ENCODE assay signal across 24 mouse cellular contexts in the genomic region with DNA sequence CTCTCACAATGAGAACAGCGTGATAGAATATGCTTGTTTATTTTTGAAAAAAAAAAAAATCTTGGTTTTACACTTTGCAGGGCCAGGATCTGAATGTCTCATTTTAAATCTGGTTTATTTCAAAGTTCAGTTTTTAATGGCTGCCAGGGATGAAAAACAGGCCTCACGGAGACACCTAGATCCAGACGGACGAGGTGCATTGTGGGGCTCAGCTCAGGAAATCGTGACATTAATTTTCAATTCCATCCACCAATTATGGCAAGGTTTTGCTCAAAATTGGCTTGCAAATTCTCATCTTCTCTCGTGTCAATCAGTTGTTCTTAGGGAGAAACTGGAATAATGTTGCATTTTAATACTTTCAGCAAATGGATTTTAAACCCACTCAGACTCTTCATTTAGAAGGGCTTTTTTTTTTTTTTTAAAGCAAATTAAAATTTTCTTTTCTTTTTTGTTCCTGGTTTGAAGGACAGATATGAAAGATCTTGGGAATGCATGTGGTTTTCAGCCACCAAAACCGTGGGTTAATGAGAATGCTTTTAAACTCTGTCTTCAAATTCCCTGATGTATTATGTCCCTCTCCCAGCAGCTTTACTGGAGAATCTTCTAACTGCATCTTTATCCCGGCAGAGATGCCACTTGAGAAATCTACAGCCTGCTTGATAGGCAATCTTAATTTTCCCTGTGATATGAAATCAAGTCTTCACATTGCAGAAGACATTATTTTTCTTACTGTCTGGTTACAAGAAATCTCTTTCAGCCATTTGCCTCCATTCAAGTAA. TPM values are rescaled to one million over a fixed set of nuclear protein-coding genes. Genes with fewer than 3 reads are reported as not detected.
DNase-seq lines count a peak whose midpoint lies in the region; ATAC-seq lines count a peak whose summit lies in the region.
"Had no signal": no experiment of that assay in that cellular context is flagged by ENCODE, and none has a peak within 500 bp of the region (broad histone marks: within the 10 kb centered on the region; RNA-seq: fewer than 3 reads in every experiment).

No protein-coding gene starts in this region.

- 51% methylated on average over 8 of the region's 8 CpGs for WGBS in embryonic facial prominence, embryonic 12.5 days
- WGBS in limb, embryonic 11.5 days = 42% methylated on average over 8 of the region's 8 CpGs
- 74% methylated on average over 8 of the region's 8 CpGs for WGBS in hindbrain, embryonic 13.5 days

- no peak overlapping the region for H3K4me3 ChIP-seq in embryonic facial prominence, embryonic 12.5 days
- no peak overlapping the region for H3K4me3 ChIP-seq in limb, embryonic 11.5 days (ENCODE audit: low read depth, low read length)
- no peak overlapping the region for H3K4me3 ChIP-seq in hindbrain, embryonic 13.5 days
- H3K4me3 ChIP-seq: gastrocnemius, adult 2 months; liver, embryonic 15.5 days; lung, embryonic 15.5 days; megakaryocyte, embryonic 14.5 days had no signal

- no peak overlapping the region for H3K4me2 ChIP-seq in embryonic facial prominence, embryonic 12.5 days (replicated peaks)
- no peak overlapping the region for H3K4me2 ChIP-seq in limb, embryonic 11.5 days (ENCODE audit: low read depth, severe bottlenecking)
- no peak overlapping the region for H3K4me2 ChIP-seq in hindbrain, embryonic 13.5 days
- H3K4me2 ChIP-seq: hindbrain, embryonic 14.5 days; liver, embryonic 15.5 days; lung, embryonic 15.5 days had no signal

- peak overlapping the region; percentile 12; the same call in 1 of the 2 replicates for H3K27ac ChIP-seq in embryonic facial prominence, embryonic 12.5 days
- peak overlapping the region; percentile 57 for H3K27ac ChIP-seq in limb, embryonic 11.5 days (replicated peaks; ENCODE audit: low read depth, low read length)
- no peak overlapping the region for H3K27ac ChIP-seq in hindbrain, embryonic 13.5 days
- H3K27ac ChIP-seq: gastrocnemius, adult 2 months; hindbrain, embryonic 14.5 days; liver, embryonic 15.5 days; lung, embryonic 15.5 days had no signal

- no peaks in the 10 kb centered on the region for H3K9me3 ChIP-seq in embryonic facial prominence, embryonic 12.5 days
- no peaks in the 10 kb centered on the region for H3K9me3 ChIP-seq in limb, embryonic 11.5 days (ENCODE audit: control insufficient read depth, low read length)
- no peaks in the 10 kb centered on the region for H3K9me3 ChIP-seq in hindbrain, embryonic 13.5 days
- H3K9me3 ChIP-seq: liver, embryonic 15.5 days; lung, embryonic 15.5 days had no signal

- DNase-seq in layer of hippocampus, adult 18-20 months (ENCODE audit: low spot score in 2 of 2) = peak; percentile 23 to 51
- DNase-seq in layer of hippocampus, postnatal 10 days (ENCODE audit: low spot score in 2 of 2) = no peak
- peak; percentile 60 for DNase-seq in brain, adult 2 months (ENCODE audit: low read depth, low spot score)
- DNase-seq in limb, embryonic 11.5 days (ENCODE audit: low spot score) = no peak
- DNase-seq in neural tube, embryonic 10.5 days (ENCODE audit: extremely low spot score, low spot score) = no peak
- no peak for DNase-seq in kidney, adult 11 months
- DNase-seq: adrenal gland, postnatal 36 days; cerebellum, adult 18-20 months; cerebellum, postnatal 25 days; embryo, embryonic 11 days; gastrocnemius, adult 2 months; heart, postnatal 36 days; kidney, adult 8-10 months; kidney, postnatal 10 days; liver; lung, postnatal 36 days; thymus, adult 2 months had no signal

- no peak for ATAC-seq in embryonic facial prominence, embryonic 12.5 days (ENCODE audit: insufficient number of reproducible peaks, insufficient read depth, low FRiP score, low TSS enrichment)
- ATAC-seq in limb, embryonic 11.5 days (ENCODE audit: insufficient number of reproducible peaks, low FRiP score, low TSS enrichment, low read depth) = no peak
- ATAC-seq in hindbrain, embryonic 13.5 days (ENCODE audit: low FRiP score) = no peak

- H3K36me3 ChIP-seq in embryonic facial prominence, embryonic 12.5 days = no peaks in the 10 kb centered on the region
- no peaks in the 10 kb centered on the region for H3K36me3 ChIP-seq in limb, embryonic 11.5 days (ENCODE audit: control insufficient read depth, insufficient read depth, low read length)
- H3K36me3 ChIP-seq in hindbrain, embryonic 13.5 days = no peaks in the 10 kb centered on the region
- H3K36me3 ChIP-seq: liver, embryonic 15.5 days; lung, embryonic 15.5 days had no signal

- H3K27me3 ChIP-seq in embryonic facial prominence, embryonic 12.5 days = no peaks in the 10 kb centered on the region
- H3K27me3 ChIP-seq in limb, embryonic 11.5 days (ENCODE audit: control insufficient read depth, insufficient read depth, low read length) = no peaks in the 10 kb centered on the region
- H3K27me3 ChIP-seq in hindbrain, embryonic 13.5 days = no peaks in the 10 kb centered on the region
- H3K27me3 ChIP-seq: lung, embryonic 15.5 days had no signal

- H3K4me1 ChIP-seq in embryonic facial prominence, embryonic 12.5 days = peaks cover 7% of the 10 kb centered on the region; the same call in 1 of the 2 replicates
- peaks cover 8% of the 10 kb centered on the region; the same call in 1 of the 2 replicates for H3K4me1 ChIP-seq in limb, embryonic 11.5 days (ENCODE audit: control insufficient read depth, insufficient read depth, low read length)
- no peaks in the 10 kb centered on the region for H3K4me1 ChIP-seq in hindbrain, embryonic 13.5 days (replicated peaks)
- H3K4me1 ChIP-seq: liver, embryonic 15.5 days; lung, embryonic 15.5 days; megakaryocyte, embryonic 14.5 days had no signal

- H3K9ac ChIP-seq in embryonic facial prominence, embryonic 12.5 days = no peak overlapping the region
- no peak overlapping the region for H3K9ac ChIP-seq in limb, embryonic 11.5 days (ENCODE audit: low read length)
- H3K9ac ChIP-seq in hindbrain, embryonic 13.5 days = no peak overlapping the region
- H3K9ac ChIP-seq: hindbrain, embryonic 14.5 days; liver, embryonic 15.5 days; lung, embryonic 15.5 days had no signal

RNA-seq across cellular contexts. Expression of gene Tns4, which starts 8.1 kb away (rescaled TPM):
- under 1 TPM; 0.08 to 0.32 TPM for total RNA-seq in layer of hippocampus, adult 18-20 months (2021)
- under 1 TPM; 0.09 to 0.11 TPM for total RNA-seq in layer of hippocampus, postnatal 10 days (2021)
- 0.24 and 0.28 TPM in 2 replicates for polyA plus RNA-seq in embryonic facial prominence, embryonic 12.5 days (2016; fragmentation: Nextera tagmentation; extraction: Ambion mirVana)
- 1.2 and 1.6 TPM in 2 replicates for polyA plus RNA-seq in limb, embryonic 11.5 days (2014; fragmentation: Nextera tagmentation; extraction: Ambion mirVana)
- 0.17 and 0.19 TPM in 2 replicates for polyA plus RNA-seq in hindbrain, embryonic 13.5 days (2015; fragmentation: Nextera tagmentation; extraction: Ambion mirVana)

RNA-seq across cellular contexts. Expression of gene Igfbp4, which starts 56.1 kb away (rescaled TPM):
- 10 to 100 TPM; 74.6 to 94.0 TPM for total RNA-seq in layer of hippocampus, adult 18-20 months (2021)
- 10 to 100 TPM; 95.0 to 96.7 TPM for total RNA-seq in layer of hippocampus, postnatal 10 days (2021)
- polyA plus RNA-seq in embryonic facial prominence, embryonic 12.5 days (2016; fragmentation: Nextera tagmentation; extraction: Ambion mirVana) = 942 and 961 TPM in 2 replicates
- polyA plus RNA-seq in limb, embryonic 11.5 days (2014; fragmentation: Nextera tagmentation; extraction: Ambion mirVana) = 799 and 884 TPM in 2 replicates
- polyA plus RNA-seq in hindbrain, embryonic 13.5 days (2015; fragmentation: Nextera tagmentation; extraction: Ambion mirVana) = 194 and 196 TPM in 2 replicates

RNA-seq across cellular contexts. Expression of gene Ccr7, which starts 57.7 kb away (rescaled TPM):
- not detected for total RNA-seq in layer of hippocampus, adult 18-20 months (2021)
- not detected for total RNA-seq in layer of hippocampus, postnatal 10 days (2021)
- 0.81 TPM in 2 replicates for polyA plus RNA-seq in embryonic facial prominence, embryonic 12.5 days (2016; fragmentation: Nextera tagmentation; extraction: Ambion mirVana)
- 1.0 and 1.3 TPM in 2 replicates for polyA plus RNA-seq in limb, embryonic 11.5 days (2014; fragmentation: Nextera tagmentation; extraction: Ambion mirVana)
- polyA plus RNA-seq in hindbrain, embryonic 13.5 days (2015; fragmentation: Nextera tagmentation; extraction: Ambion mirVana) = not detected in 2 replicates
- total RNA-seq: gastrocnemius, adult 2 months; layer of hippocampus, adult 8-10 months had no signal
- polyA plus RNA-seq: hindbrain, embryonic 14.5 days had no signal

Comparison
In these comparisons a context has a peak if more than half of its experiments do, and no peak if none do; other contexts are left out.
1. DNase-seq: peak in layer of hippocampus, adult 18-20 months (2 of 2) and brain, adult 2 months (single experiment); none in layer of hippocampus, postnatal 10 days (0 of 2), limb, embryonic 11.5 days (single experiment), neural tube, embryonic 10.5 days (single experiment) and kidney, adult 11 months (single experiment).